12 mouse cellular contexts compared by ENCODE assay signal in the genomic region with DNA sequence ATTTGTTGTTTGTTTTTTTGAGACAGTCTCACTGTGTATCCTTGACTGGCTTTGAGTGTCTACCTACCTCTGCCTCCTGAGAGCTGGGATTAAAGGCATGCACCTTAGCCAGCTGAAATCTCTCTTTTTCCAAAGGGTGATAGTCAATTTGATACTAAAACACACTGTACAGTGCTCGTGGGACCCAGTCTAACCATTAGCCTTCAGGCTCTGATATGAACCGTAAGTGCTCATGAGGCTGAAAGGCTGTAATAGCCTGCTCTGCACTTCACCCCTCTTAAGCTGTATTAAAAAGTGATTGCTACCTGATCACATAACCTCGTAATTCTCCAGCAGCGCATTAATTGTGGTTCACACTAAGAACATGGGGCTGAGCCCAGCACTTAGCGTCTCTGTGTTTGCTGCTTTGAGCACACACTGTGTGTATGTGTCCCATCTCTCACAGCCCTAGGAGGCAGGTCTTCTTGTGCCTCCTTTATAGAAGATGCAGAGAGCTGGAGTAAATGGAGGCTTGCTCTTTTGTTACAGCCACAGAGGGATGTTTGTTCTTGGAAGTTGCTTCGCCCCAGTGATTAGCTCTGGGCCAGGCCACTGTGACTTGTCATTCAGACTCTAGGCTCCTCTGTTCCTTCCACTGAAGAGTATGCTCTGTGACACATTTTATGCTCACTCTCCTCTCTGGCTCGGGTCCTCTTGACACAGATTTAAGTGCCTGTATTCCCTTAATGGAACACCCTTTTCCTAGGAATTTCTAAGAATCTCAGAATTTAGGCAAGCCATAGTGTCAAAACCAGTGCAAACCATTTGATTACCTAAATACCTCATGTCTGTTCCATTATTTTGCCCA. TPM values are rescaled to one million over a fixed set of nuclear protein-coding genes. Genes with fewer than 3 reads are reported as not detected.
A peak's percentile ranks its signal among the peaks of the same experiment; 100 is the strongest.
DNase-seq lines count a peak whose midpoint lies in the region; ATAC-seq and TF ChIP-seq lines count a peak whose summit lies in the region.
"Had no signal": no experiment of that assay in that cellular context is flagged by ENCODE, and none has a peak within 500 bp of the region (broad histone marks: within the 10 kb centered on the region; RNA-seq: fewer than 3 reads in every experiment).

No protein-coding gene starts in this region.

- no peaks in the 10 kb centered on the region for H3K9me3 ChIP-seq in lung, embryonic 16.5 days (ENCODE audit: control insufficient read depth, low read length)
- H3K9me3 ChIP-seq in hindbrain, embryonic 12.5 days (replicated peaks): no peaks in the 10 kb centered on the region
- no peaks in the 10 kb centered on the region for H3K9me3 ChIP-seq in midbrain, postnatal 0 days (ENCODE audit: low read length)

- H3K9ac ChIP-seq in lung, embryonic 16.5 days (ENCODE audit: low read length): no peak overlapping the region
- no peak overlapping the region for H3K9ac ChIP-seq in hindbrain, embryonic 12.5 days
- H3K9ac ChIP-seq in midbrain, postnatal 0 days (replicated peaks; ENCODE audit: low read length, poor library complexity, severe bottlenecking): no peak overlapping the region

- no peaks in the 10 kb centered on the region for H3K27me3 ChIP-seq in lung, embryonic 16.5 days (ENCODE audit: control insufficient read depth, insufficient read depth, low read depth, low read length)
- H3K27me3 ChIP-seq in hindbrain, embryonic 12.5 days: no peaks in the 10 kb centered on the region
- H3K27me3 ChIP-seq in midbrain, postnatal 0 days (ENCODE audit: insufficient read depth, low read length): no peaks in the 10 kb centered on the region

- no peak overlapping the region for H3K27ac ChIP-seq in lung, embryonic 16.5 days (ENCODE audit: low read length)
- no peak overlapping the region for H3K27ac ChIP-seq in hindbrain, embryonic 12.5 days
- no peak overlapping the region for H3K27ac ChIP-seq in midbrain, postnatal 0 days (ENCODE audit: low read depth, low read length)

- H3K36me3 ChIP-seq in lung, embryonic 16.5 days (ENCODE audit: control insufficient read depth, insufficient read depth, low read length): no peaks in the 10 kb centered on the region
- H3K36me3 ChIP-seq in hindbrain, embryonic 12.5 days: no peaks in the 10 kb centered on the region
- H3K36me3 ChIP-seq in midbrain, postnatal 0 days (ENCODE audit: insufficient read depth, low read length): no peaks in the 10 kb centered on the region

- H3K4me2 ChIP-seq in lung, embryonic 16.5 days (ENCODE audit: low read depth, low read length): no peak overlapping the region
- H3K4me2 ChIP-seq in hindbrain, embryonic 12.5 days (replicated peaks): no peak overlapping the region
- H3K4me2 ChIP-seq in midbrain, postnatal 0 days (ENCODE audit: low read depth, low read length, poor library complexity, severe bottlenecking): no peak overlapping the region

- WGBS in lung, embryonic 16.5 days: 67% methylated on average over 7 of the region's 7 CpGs
- WGBS in hindbrain, embryonic 12.5 days: 58% methylated on average over 7 of the region's 7 CpGs
- WGBS in midbrain, postnatal 0 days: 51% methylated on average over 7 of the region's 7 CpGs

- no peak overlapping the region for H3K4me3 ChIP-seq in lung, embryonic 16.5 days (ENCODE audit: low read length)
- H3K4me3 ChIP-seq in hindbrain, embryonic 12.5 days: no peak overlapping the region
- no peak overlapping the region for H3K4me3 ChIP-seq in midbrain, postnatal 0 days (ENCODE audit: low read depth, low read length)

- no peak for TF ChIP-seq CTCF in midbrain, postnatal 0 days (IDR thresholded peaks at IDR 0.05)

- peak; percentile 31; the same call in 1 of the 2 replicates for ATAC-seq in cerebellum, adult (ENCODE audit: insufficient number of reproducible peaks, low FRiP score, low TSS enrichment)
- peak; percentile 43; the same call in 1 of the 2 replicates for ATAC-seq in lung, embryonic 16.5 days (ENCODE audit: low read depth)
- peak; percentile 78 for ATAC-seq in hindbrain, embryonic 12.5 days (ENCODE audit: low FRiP score)
- ATAC-seq in midbrain, postnatal 0 days (ENCODE audit: low FRiP score): 0 out of 2 replicates have a peak, but pooled peaks have one; percentile 52

- no peak for DNase-seq in cerebellum, adult 18-20 months
- DNase-seq in lung, postnatal 25 days (ENCODE audit: low spot score): no peak
- peak; percentile 38 for DNase-seq in midbrain, postnatal 0 days (ENCODE audit: low spot score)
- DNase-seq in cerebellum, adult 9-10 months: no peak
- DNase-seq in yolk sac, embryonic 10.5 days (ENCODE audit: low spot score): no peak
- DNase-seq: adrenal gland, adult 8-10 months; gastrocnemius, postnatal 25 days; kidney, postnatal 4 days; lung, postnatal 14 days had no signal

- H3K4me1 ChIP-seq in lung, embryonic 16.5 days (replicated peaks; ENCODE audit: control insufficient read depth, insufficient read depth, low read length): peaks cover 5% of the 10 kb centered on the region
- peaks cover 5% of the 10 kb centered on the region; the same call in 1 of the 2 replicates for H3K4me1 ChIP-seq in hindbrain, embryonic 12.5 days
- no peaks in the 10 kb centered on the region for H3K4me1 ChIP-seq in midbrain, postnatal 0 days (ENCODE audit: insufficient read depth, low read length)

RNA-seq across cellular contexts. Expression of a gene that starts 26.7 kb away (rescaled TPM):
- 14.5 and 17.7 TPM in 2 replicates for polyA plus RNA-seq in lung, embryonic 16.5 days (2015; fragmentation: Nextera tagmentation; extraction: Ambion mirVana)
- 25.0 and 30.3 TPM in 2 replicates for polyA plus RNA-seq in hindbrain, embryonic 12.5 days (2016; fragmentation: Nextera tagmentation; extraction: Ambion mirVana)
- 8.6 and 10.2 TPM in 2 replicates for total RNA-seq in midbrain, postnatal 0 days (2014; rRNA removed)
- 9.6 and 11.2 TPM in 2 replicates for polyA plus RNA-seq in midbrain, postnatal 0 days (2015; fragmentation: Nextera tagmentation; extraction: Ambion mirVana)
